Mouse (Mus musculus) kidney, adult 2 months (tissue): ENCODE data around the gene Pcyt1a.

Experiments used
- CTCF ChIP-seq: fragments of 200-500 bp; conservative IDR thresholded peaks from 2 replicates; pipeline ENCODE4 v1.5.1; 2011; ENCODE audit warnings: low read depth, mild to moderate bottlenecking, control low read depth, low read length, moderate library complexity, mixed read lengths; ENCODE audit not compliant: insufficient read depth, insufficient read length
- POLR2A ChIP-seq: fragments of 200-500 bp; IDR thresholded peaks from one replicate; pipeline ENCODE4 v1.6.1; 2011; ENCODE audit warnings: low read depth, low read length, control low read depth

DNA sequence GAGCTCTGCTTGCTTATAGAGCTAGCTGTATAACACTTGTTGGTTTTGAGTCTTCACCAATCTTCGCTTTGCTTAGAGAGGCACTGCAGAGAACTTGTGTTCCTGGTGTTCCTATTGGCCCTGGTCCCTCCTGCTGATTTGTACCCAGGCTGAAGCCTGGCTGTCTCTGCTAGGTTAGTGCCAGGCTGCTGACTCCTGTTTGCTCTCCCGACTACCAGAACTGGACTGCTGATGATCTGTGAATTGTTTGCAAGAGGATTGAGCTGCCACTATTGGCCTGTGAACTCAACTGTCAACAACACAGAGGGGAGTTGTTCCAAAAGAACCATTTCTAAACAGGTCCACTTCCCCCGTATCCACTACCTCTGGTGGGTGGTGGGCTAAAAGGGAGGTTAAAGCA lies 10.7 kb downstream of the Pcyt1a start:
- TF ChIP-seq POLR2A (no peak), CTCF (no peak)
